Mouse (Mus musculus): ENCODE data around the gene Parva.

DNA sequence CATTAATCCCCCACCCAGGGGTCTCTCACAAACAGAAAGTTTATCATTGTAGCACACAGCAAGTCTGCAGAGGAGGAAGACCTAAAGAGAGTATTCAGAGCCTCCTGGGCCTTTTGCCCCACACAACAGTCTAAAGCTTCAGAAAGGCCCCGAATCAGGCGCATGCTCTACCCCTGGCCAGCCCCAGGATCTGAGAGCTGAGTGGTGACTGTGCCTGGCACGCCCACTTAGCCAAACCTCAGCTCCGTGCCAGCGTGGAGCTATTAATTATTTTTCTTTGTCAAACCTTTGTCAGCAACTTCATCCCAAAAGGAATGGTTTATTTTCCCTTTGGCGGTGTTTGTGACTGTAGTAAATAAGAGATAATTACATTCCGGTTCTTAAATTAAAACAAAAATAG is 44.0 kb downstream of the Parva start:
- TF ChIP-seq CTCF (IDR thresholded peaks at IDR 0.05; ENCODE audit: insufficient read depth, low read length) = no peak
- no peak for TF ChIP-seq POLR2A (IDR thresholded peaks at IDR 0.05; ENCODE audit: borderline replicate concordance, extremely low read depth, low read depth, low read length)

Data from lung, adult 2 months (tissue).